Mouse (Mus musculus): ENCODE results near the gene Has3. TPM values are rescaled to one million over a fixed set of nuclear protein-coding genes. Genes with fewer than 3 reads are reported as not detected.

The Has3 gene
- polyA plus RNA-seq, 1 experiment from 2014 or later: 1.2 TPM

Other genes starting within 250 kb of the Has3 start
- gene Tango6, start 187.2 kb upstream of the Has3 start, polyA plus RNA-seq (2015; fragmentation: Nextera tagmentation; extraction: Ambion mirVana): 5.5 and 5.9 TPM in 2 replicates
- gene Utp4, start 23.4 kb downstream of the Has3 start, polyA plus RNA-seq (2015; fragmentation: Nextera tagmentation; extraction: Ambion mirVana): 42.2 and 44.6 TPM in 2 replicates
- 4.7 and 4.9 TPM in 2 replicates for gene Sntb2, start 65.5 kb downstream of the Has3 start, polyA plus RNA-seq (2015; fragmentation: Nextera tagmentation; extraction: Ambion mirVana)
- 159 and 165 TPM in 2 replicates for gene Vps4a, start 161.0 kb downstream of the Has3 start, polyA plus RNA-seq (2015; fragmentation: Nextera tagmentation; extraction: Ambion mirVana)
- 37.1 and 37.4 TPM in 2 replicates for gene Pdf, start 178.4 kb downstream of the Has3 start, polyA plus RNA-seq (2015; fragmentation: Nextera tagmentation; extraction: Ambion mirVana)
- gene Cog8, start 186.4 kb downstream of the Has3 start, polyA plus RNA-seq (2015; fragmentation: Nextera tagmentation; extraction: Ambion mirVana): 39.2 and 42.3 TPM in 2 replicates
- gene Nip7, start 186.6 kb downstream of the Has3 start, polyA plus RNA-seq (2015; fragmentation: Nextera tagmentation; extraction: Ambion mirVana): 61.2 and 66.2 TPM in 2 replicates
- not detected in 2 replicates for gene Tmed6, start 195.4 kb downstream of the Has3 start, polyA plus RNA-seq (2015; fragmentation: Nextera tagmentation; extraction: Ambion mirVana)
- 22.5 and 24.1 TPM in 2 replicates for gene Terf2, start 226.3 kb downstream of the Has3 start, polyA plus RNA-seq (2015; fragmentation: Nextera tagmentation; extraction: Ambion mirVana)